Mouse (Mus musculus) liver, postnatal 0 days (tissue): ENCODE results near the gene Ccdc107.

Experiments used
- CTCF ChIP-seq: sonication (generic); IDR thresholded peaks from 2 replicates; pipeline ENCODE4 v1.5.1; 2016; ENCODE audit warnings: antibody characterized with exemption, low read depth
- EP300 ChIP-seq: IDR thresholded peaks from 2 replicates; pipeline ENCODE4 v1.6.1; 2016; ENCODE audit warnings: antibody characterized with exemption, low read depth, mild to moderate bottlenecking

DNA sequence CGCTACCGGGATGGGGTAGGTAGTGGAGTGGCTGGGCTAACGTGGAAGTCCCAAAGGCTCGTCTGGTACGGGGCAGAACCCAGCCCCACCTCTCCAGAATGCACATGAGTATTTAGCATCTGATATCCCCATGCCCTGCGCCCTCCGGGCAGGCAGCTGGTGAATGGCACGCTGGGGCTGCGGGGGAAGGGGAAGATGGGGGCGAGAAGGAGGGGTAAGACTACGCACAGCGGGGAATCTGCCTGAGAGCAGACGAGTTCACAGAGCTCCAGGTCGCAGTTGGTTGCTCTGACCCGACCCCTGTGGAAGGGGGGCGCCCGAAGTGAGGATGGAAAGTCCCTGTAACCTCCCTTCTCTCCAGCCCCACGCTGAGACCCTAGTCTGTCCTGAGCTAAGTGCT, 39.3 kb upstream of the Ccdc107 start:
- TF ChIP-seq EP300 (no peak), CTCF (no peak)
